Mouse (Mus musculus) liver, embryonic 13.5 days (tissue): ENCODE results near the gene Lrrc31. TPM values are rescaled to one million over a fixed set of nuclear protein-coding genes. Genes with fewer than 3 reads are reported as not detected.

Experiments
- polyA plus RNA-seq: library from polyadenylated mRNA; unstranded; fragments of >200 nt; fragmentation: Nextera tagmentation; extraction: Ambion mirVana; gene quantifications from 2 replicates; pipeline ENCODE4 v1.2.1, GENCODE M21; 2015

Gene Lrrc31
- polyA plus RNA-seq, 1 experiment from 2014 or later: not detected

Other genes starting within 250 kb of the Lrrc31 start
- gene Mecom, start 151.8 kb downstream of the Lrrc31 start, polyA plus RNA-seq: 0.81 and 1.2 TPM in 2 replicates
- gene Actrt3, start 99.9 kb downstream of the Lrrc31 start, polyA plus RNA-seq: not detected in 2 replicates
- 13.8 and 15.5 TPM in 2 replicates for gene Mynn, start 97.8 kb downstream of the Lrrc31 start, polyA plus RNA-seq
- not detected in 2 replicates for gene Lrriq4, start 55.3 kb downstream of the Lrrc31 start, polyA plus RNA-seq
- gene Lrrc34, start 52.0 kb downstream of the Lrrc31 start, polyA plus RNA-seq: 0.13 and 0.16 TPM in 2 replicates
- 0.06 and 0.09 TPM in 2 replicates for gene Samd7, start 46.5 kb upstream of the Lrrc31 start, polyA plus RNA-seq
- 56.5 and 68.1 TPM in 2 replicates for gene Sec62, start 93.0 kb upstream of the Lrrc31 start, polyA plus RNA-seq
- gene Gpr160, start 156.1 kb upstream of the Lrrc31 start, polyA plus RNA-seq: 2.7 and 3.4 TPM in 2 replicates